Mouse (Mus musculus): ENCODE data around the gene Ccdc181.

- TF ChIP-seq POLR2A (IDR thresholded peaks at IDR 0.05; ENCODE audit: low read depth, low read length) = no peak
- no peak for TF ChIP-seq CTCF (conservative IDR thresholded peaks at IDR 0.05; ENCODE audit: insufficient read depth, insufficient read length, low read depth, low read length)
Observed at GRCm38 (mm10) chr1:164242809-164243208, 32.6 kb upstream of the Ccdc181 start.

All from kidney, adult 2 months (tissue).